Comparison of ENCODE assay signal across 7 mouse cellular contexts in genomic region chr1:36088367-36088766, GRCm38 (mm10). TPM values are rescaled to one million over a fixed set of nuclear protein-coding genes. Genes with fewer than 3 reads are reported as not detected.
DNase-seq lines count a peak whose midpoint lies in the region; ATAC-seq and TF ChIP-seq lines count a peak whose summit lies in the region.

No protein-coding gene starts in this region.

- peak overlapping the region; percentile 15; the same call in 1 of the 2 replicates for H3K27ac ChIP-seq in spleen, adult 2 months (ENCODE audit: insufficient read depth, low read length)
- no peak overlapping the region for H3K27ac ChIP-seq in forebrain, embryonic 11.5 days (ENCODE audit: low read depth, low read length)
- H3K27ac ChIP-seq in limb, embryonic 11.5 days (replicated peaks; ENCODE audit: low read depth, low read length): no peak overlapping the region
- H3K27ac ChIP-seq in stomach, embryonic 14.5 days (ENCODE audit: low read length): peak overlapping the region; percentile 79

- no peak overlapping the region for H3K9ac ChIP-seq in forebrain, embryonic 11.5 days (ENCODE audit: low read length)
- H3K9ac ChIP-seq in limb, embryonic 11.5 days (ENCODE audit: low read length): no peak overlapping the region
- H3K9ac ChIP-seq in stomach, embryonic 14.5 days (replicated peaks; ENCODE audit: low read depth, low read length): no peak overlapping the region

- H3K9me3 ChIP-seq in forebrain, embryonic 11.5 days (ENCODE audit: control insufficient read depth, low read length): no peaks in the 10 kb centered on the region
- no peaks in the 10 kb centered on the region for H3K9me3 ChIP-seq in limb, embryonic 11.5 days (ENCODE audit: control insufficient read depth, low read length)
- peaks cover 3% of the 10 kb centered on the region; the same call in 1 of the 2 replicates for H3K9me3 ChIP-seq in stomach, embryonic 14.5 days (ENCODE audit: control insufficient read depth, low read depth, low read length)

- no peaks in the 10 kb centered on the region for H3K27me3 ChIP-seq in spleen, adult 2 months (ENCODE audit: control insufficient read depth, insufficient read depth, low read length)
- no peaks in the 10 kb centered on the region for H3K27me3 ChIP-seq in forebrain, embryonic 11.5 days (ENCODE audit: control insufficient read depth, insufficient read depth, low read length)
- no peaks in the 10 kb centered on the region for H3K27me3 ChIP-seq in limb, embryonic 11.5 days (ENCODE audit: control insufficient read depth, insufficient read depth, low read length)
- no peaks in the 10 kb centered on the region for H3K27me3 ChIP-seq in stomach, embryonic 14.5 days (ENCODE audit: control insufficient read depth, insufficient read depth, low read length)

- DNase-seq in spleen, adult 2 months (ENCODE audit: low read depth in 1 of 2, low spot score in 2 of 2): no peak
- DNase-seq in spleen, postnatal 14 days (ENCODE audit: low spot score in 2 of 2): no peak
- DNase-seq in forebrain, embryonic 11.5 days (ENCODE audit: low spot score): no peak
- DNase-seq in limb, embryonic 11.5 days (ENCODE audit: low spot score): no peak
- no peak for DNase-seq in gastrocnemius, postnatal 36 days
- DNase-seq in adrenal gland, adult 2 months: no peak

- no peak overlapping the region for H3K4me3 ChIP-seq in spleen, adult 2 months (ENCODE audit: extremely low read depth, insufficient read depth, insufficient read length)
- no peak overlapping the region for H3K4me3 ChIP-seq in forebrain, embryonic 11.5 days (ENCODE audit: low read depth, low read length)
- H3K4me3 ChIP-seq in limb, embryonic 11.5 days (ENCODE audit: low read depth, low read length): no peak overlapping the region
- no peak overlapping the region for H3K4me3 ChIP-seq in stomach, embryonic 14.5 days (ENCODE audit: low read depth, low read length)

- TF ChIP-seq CTCF in spleen, adult 2 months (IDR thresholded peaks at IDR 0.05; ENCODE audit: extremely low read depth, insufficient read depth, insufficient read length, insufficient replicate concordance): no peak

- intact Hi-C loops in gastrocnemius, postnatal 36 days (cut with DNase I): no loop called here

- WGBS in spleen, adult 2 months: 32% methylated on average over 4 of the region's 4 CpGs
- 77% methylated on average over 4 of the region's 4 CpGs for WGBS in forebrain, embryonic 11.5 days
- WGBS in limb, embryonic 11.5 days: 73% methylated on average over 4 of the region's 4 CpGs
- WGBS in stomach, embryonic 14.5 days: 38% methylated on average over 4 of the region's 4 CpGs

- peaks cover 4% of the 10 kb centered on the region; the same call in 1 of the 2 replicates for H3K4me1 ChIP-seq in spleen, adult 2 months (ENCODE audit: control insufficient read depth, insufficient read depth, insufficient read length)
- peaks cover 8% of the 10 kb centered on the region; the same call in 1 of the 2 replicates for H3K4me1 ChIP-seq in forebrain, embryonic 11.5 days (replicated peaks; ENCODE audit: control insufficient read depth, insufficient read depth, low read length)
- H3K4me1 ChIP-seq in limb, embryonic 11.5 days (ENCODE audit: control insufficient read depth, insufficient read depth, low read length): peaks cover 10% of the 10 kb centered on the region; the same call in 1 of the 2 replicates
- H3K4me1 ChIP-seq in stomach, embryonic 14.5 days (ENCODE audit: control insufficient read depth, insufficient read depth, low read length): peaks cover 26% of the 10 kb centered on the region

- TF ChIP-seq POLR2A in spleen, adult 2 months (IDR thresholded peaks at IDR 0.05; ENCODE audit: low read depth, low read length): no peak

- no peak overlapping the region for H3K4me2 ChIP-seq in forebrain, embryonic 11.5 days (ENCODE audit: low read depth, low read length, severe bottlenecking)
- H3K4me2 ChIP-seq in limb, embryonic 11.5 days (ENCODE audit: low read depth, severe bottlenecking): no peak overlapping the region
- no peak overlapping the region for H3K4me2 ChIP-seq in stomach, embryonic 14.5 days (replicated peaks; ENCODE audit: low read depth, low read length)

- H3K36me3 ChIP-seq in spleen, adult 2 months (ENCODE audit: control insufficient read depth, insufficient read depth, low read length): peaks cover 9% of the 10 kb centered on the region
- no peaks in the 10 kb centered on the region; the same call in none of the 2 replicates for H3K36me3 ChIP-seq in forebrain, embryonic 11.5 days (ENCODE audit: control insufficient read depth, insufficient read depth, low read length)
- peaks cover 3% of the 10 kb centered on the region; the same call in 1 of the 2 replicates for H3K36me3 ChIP-seq in limb, embryonic 11.5 days (ENCODE audit: control insufficient read depth, insufficient read depth, low read length)
- peaks cover 13% of the 10 kb centered on the region; the same call in 1 of the 2 replicates for H3K36me3 ChIP-seq in stomach, embryonic 14.5 days (ENCODE audit: control insufficient read depth, insufficient read depth, low read length)

- 0 out of 2 replicates have a peak, but pooled peaks have one; percentile 37 for ATAC-seq in forebrain, embryonic 11.5 days (replicated peaks; ENCODE audit: low FRiP score)
- 0 out of 2 replicates have a peak, but pooled peaks have one; percentile 34 for ATAC-seq in limb, embryonic 11.5 days (ENCODE audit: insufficient number of reproducible peaks, low FRiP score, low TSS enrichment, low read depth)
- peak; percentile 66 for ATAC-seq in stomach, embryonic 14.5 days (ENCODE audit: insufficient number of reproducible peaks, insufficient read depth, low FRiP score, low read depth)

RNA-seq across cellular contexts. Expression of gene Hs6st1, which starts 20.2 kb away (rescaled TPM):
- 56.5 and 66.0 TPM in 2 replicates for polyA plus RNA-seq in spleen, adult 2 months (2012; rRNA removed)
- polyA plus RNA-seq in forebrain, embryonic 11.5 days (2014; fragmentation: Nextera tagmentation; extraction: Ambion mirVana): 14.9 and 17.3 TPM in 2 replicates
- polyA plus RNA-seq in limb, embryonic 11.5 days (2014; fragmentation: Nextera tagmentation; extraction: Ambion mirVana): 8.4 and 9.7 TPM in 2 replicates
- polyA plus RNA-seq in stomach, embryonic 14.5 days (2014; fragmentation: Nextera tagmentation; extraction: Ambion mirVana): 8.0 and 8.5 TPM in 2 replicates
- 10 to 100 TPM; 18.4 to 22.2 TPM for total RNA-seq in gastrocnemius, postnatal 36 days (2021)
- 100 to 1,000 TPM in 1 of 2 experiments, 10 to 100 TPM in 1; 75.1 to 135 TPM for total RNA-seq in adrenal gland, adult 2 months (2021)
- polyA plus RNA-seq in adrenal gland, adult 2 months (2012; rRNA removed): 153 and 231 TPM in 2 replicates

Comparison
In these comparisons a context has a peak if more than half of its experiments do, and no peak if none do; other contexts are left out.
1. H3K27ac ChIP-seq: peak in spleen, adult 2 months (single experiment) and stomach, embryonic 14.5 days (single experiment); none in forebrain, embryonic 11.5 days (single experiment) and limb, embryonic 11.5 days (single experiment).
2. Peak in every context shown above with its lines, with median percentiles within 50 percentile points of each other: ATAC-seq.